Mouse (Mus musculus): ENCODE data around the gene Spx. TPM values are rescaled to one million over a fixed set of nuclear protein-coding genes. Genes with fewer than 3 reads are reported as not detected.

Spx gene
- total RNA-seq, 2 experiments from 2014 or later, result 1.8 to 1.9 TPM

- no peak for DNase-seq (ENCODE audit: low spot score in 2 of 2)
Measured at GRCm38 (mm10) chr6:142424976-142425375, 11.7 kb downstream of the Spx start.

- no peak for DNase-seq (ENCODE audit: low spot score in 2 of 2)
Measured at GRCm38 (mm10) chr6:142429072-142429471, 15.8 kb downstream of the Spx start.

GRCm38 (mm10) chr6:142451381-142451780 lies 38.1 kb downstream of the Spx start:
- DNase-seq (ENCODE audit: low spot score in 2 of 2), result no peak

GRCm38 (mm10) chr6:142453311-142453710 lies 40.1 kb downstream of the Spx start:
- no peak for DNase-seq (ENCODE audit: low spot score in 2 of 2)

- peak; percentile 8 to 17 for DNase-seq (ENCODE audit: low spot score in 2 of 2)
Measured at GRCm38 (mm10) chr6:142455314-142455996, 42.2 kb downstream of the Spx start.

GRCm38 (mm10) chr6:142458010-142458409 lies 44.8 kb downstream of the Spx start:
- DNase-seq (ENCODE audit: low spot score in 2 of 2), result no peak

GRCm38 (mm10) chr6:142459017-142459678 lies 45.9 kb downstream of the Spx start:
- DNase-seq (ENCODE audit: low spot score in 2 of 2), result no peak

- DNase-seq (ENCODE audit: low spot score in 2 of 2), result no peak
Measured at GRCm38 (mm10) chr6:142462194-142462593, 49.0 kb downstream of the Spx start.

Other genes starting within 250 kb of the Spx start
- 1 to 10 TPM; 1.1 to 2.8 TPM for gene Slco1a6, start 204.9 kb upstream of the Spx start, total RNA-seq (2021)
- not detected for gene Iapp, start 115.0 kb upstream of the Spx start, total RNA-seq (2021)
- gene Slco1a5, start 90.5 kb upstream of the Spx start, total RNA-seq (2021), result under 1 TPM in 1 of 2 experiments, not detected in 1; 0.39 TPM
- gene Pyroxd1, start 67.8 kb upstream of the Spx start, total RNA-seq (2021), result 10 to 100 TPM; 13.4 to 14.1 TPM
- gene Recql, start 26.4 kb upstream of the Spx start, total RNA-seq (2021), result 10 to 100 TPM; 25.7 to 27.6 TPM
- 10 to 100 TPM; 26.1 to 28.2 TPM for gene Golt1b, start 26.2 kb upstream of the Spx start, total RNA-seq (2021)
- not detected for gene Gys2, start 59.7 kb downstream of the Spx start, total RNA-seq (2021)
- 100 to 1,000 TPM; 323 to 334 TPM for gene Ldhb, start 94.5 kb downstream of the Spx start, total RNA-seq (2021)
- 1 to 10 TPM; 4.6 to 5.0 TPM for gene Kcnj8, start 158.2 kb downstream of the Spx start, total RNA-seq (2021)

Measured in layer of hippocampus, postnatal 10 days (tissue).